Mouse (Mus musculus) stomach, embryonic 16.5 days (tissue): ENCODE data around the gene Olfr201. TPM values are rescaled to one million over a fixed set of nuclear protein-coding genes. Genes with fewer than 3 reads are reported as not detected.
"Not testable (repeated sequence)": the region's sequence is repeated elsewhere in the genome, so short reads cannot be mapped to it uniquely, and the experiment has no call there.

ENCODE experiments used
- ATAC-seq: fragments of 200-750 bp; cut with Nextera tagmentation; 2 replicates; pipeline ENCODE4 v1.8.0; 2017; ENCODE audit warnings: moderate number of reproducible peaks, moderate TSS enrichment; ENCODE audit not compliant: insufficient read depth, low FRiP score
- H3K27ac ChIP-seq: fragments of 300-500 bp; sonication (generic); 2 replicates; pipeline ENCODE4 v1.5.1; 2014; ENCODE audit warnings: low read length
- H3K27me3 ChIP-seq: fragments of 300-500 bp; sonication (generic); 2 replicates; pipeline ENCODE4 v1.6.1; 2014; ENCODE audit warnings: low read length, control low read depth, mixed read lengths; ENCODE audit not compliant: control insufficient read depth, insufficient read depth
- H3K36me3 ChIP-seq: fragments of 300-500 bp; sonication (generic); 2 replicates; pipeline ENCODE4 v1.6.1; 2014; ENCODE audit warnings: low read length; ENCODE audit not compliant: control insufficient read depth, insufficient read depth
- H3K4me1 ChIP-seq: fragments of 300-500 bp; sonication (generic); 2 replicates; pipeline ENCODE4 v1.6.1; 2014; ENCODE audit warnings: low read length, control low read depth, mixed read lengths; ENCODE audit not compliant: control insufficient read depth, insufficient read depth
- H3K4me2 ChIP-seq: fragments of 300-500 bp; sonication (generic); 2 replicates; pipeline ENCODE4 v1.6.1; 2014; ENCODE audit warnings: low read depth, low read length, mixed read lengths
- H3K4me3 ChIP-seq: fragments of 300-500 bp; sonication (generic); replicated peaks from 2 replicates; pipeline ENCODE4 v1.5.1; 2014; ENCODE audit warnings: mild to moderate bottlenecking, low read length
- H3K9ac ChIP-seq: fragments of 300-500 bp; sonication (generic); 2 replicates; pipeline ENCODE4 v1.6.1; 2014; ENCODE audit warnings: low read length
- H3K9me3 ChIP-seq: fragments of 300-500 bp; sonication (generic); replicated peaks from 2 replicates; pipeline ENCODE4 v1.6.1; 2016; ENCODE audit warnings: low read length, control low read depth; ENCODE audit not compliant: control insufficient read depth
- WGBS: fragments of 180-500 bp; shearing (Covaris S2); extraction: QIAGEN DNeasy Blood & Tissue Kit; methylation state at CpG from one replicate; pipeline ENCODE4 v1.1.7; 2014; 5-methylcytosine and 5-hydroxymethylcytosine counted together
- polyA plus RNA-seq: library from polyadenylated mRNA; unstranded; fragments of >200 nt; fragmentation: Nextera tagmentation; extraction: Ambion mirVana; gene quantifications from 2 replicates; pipeline ENCODE4 v1.2.1, GENCODE M21; 2015

Olfr201 gene
- polyA plus RNA-seq, 1 experiment from 2014 or later, result not detected

- H3K4me1 ChIP-seq, H3K27me3 ChIP-seq, H3K36me3 ChIP-seq, H3K4me2 ChIP-seq, H3K9me3 ChIP-seq, H3K27ac ChIP-seq, H3K9ac ChIP-seq, H3K4me3 ChIP-seq, ATAC-seq: not testable (repeated sequence)
- WGBS, result 68% methylated on average over 3 of the region's 3 CpGs
Measured at GRCm38 (mm10) chr16:59217861-59218260, 54.6 kb downstream of the Olfr201 start.

Other genes with a start within 250 kb of the Olfr201 start
- gene Olfr186, start 242.3 kb downstream of the Olfr201 start, polyA plus RNA-seq, result 0.21 TPM in 1 of 2 replicates, not detected in the other
- gene Olfr187, start 232.9 kb downstream of the Olfr201 start, polyA plus RNA-seq, result 0.24 TPM in 1 of 2 replicates, not detected in the other
- gene Olfr190, start 194.6 kb downstream of the Olfr201 start, polyA plus RNA-seq, result not detected in 2 replicates
- not detected in 2 replicates for gene Olfr191, start 182.8 kb downstream of the Olfr201 start, polyA plus RNA-seq
- not detected in 2 replicates for gene Olfr193, start 160.8 kb downstream of the Olfr201 start, polyA plus RNA-seq
- gene Olfr194, start 151.6 kb downstream of the Olfr201 start, polyA plus RNA-seq, result not detected in 2 replicates
- gene Olfr195, start 125.6 kb downstream of the Olfr201 start, polyA plus RNA-seq, result not detected in 2 replicates
- not detected in 2 replicates for gene Olfr196, start 102.2 kb downstream of the Olfr201 start, polyA plus RNA-seq
- not detected in 2 replicates for gene Olfr198, start 69.1 kb downstream of the Olfr201 start, polyA plus RNA-seq
- not detected in 2 replicates for gene Olfr199, start 52.9 kb downstream of the Olfr201 start, polyA plus RNA-seq
- gene Olfr202, start 14.2 kb upstream of the Olfr201 start, polyA plus RNA-seq, result not detected in 2 replicates
- gene Olfr203, start 26.2 kb upstream of the Olfr201 start, polyA plus RNA-seq, result not detected in 2 replicates
- gene Olfr204, start 45.6 kb upstream of the Olfr201 start, polyA plus RNA-seq, result not detected in 2 replicates
- not detected in 2 replicates for gene Olfr205, start 58.5 kb upstream of the Olfr201 start, polyA plus RNA-seq
- not detected in 2 replicates for gene Olfr206, start 76.6 kb upstream of the Olfr201 start, polyA plus RNA-seq
- gene Olfr209, start 91.4 kb upstream of the Olfr201 start, polyA plus RNA-seq, result not detected in 2 replicates
- gene Gabrr3, start 134.7 kb upstream of the Olfr201 start, polyA plus RNA-seq, result not detected in 2 replicates
- 38.6 and 41.5 TPM in 2 replicates for gene Riox2, start 199.1 kb upstream of the Olfr201 start, polyA plus RNA-seq